Mouse (Mus musculus): Measurements from ENCODE around the gene Gm17651. TPM values are rescaled to one million over a fixed set of nuclear protein-coding genes. Genes with fewer than 3 reads are reported as not detected.

Gm17651 gene
- polyA plus RNA-seq (2021): not detected

DNA sequence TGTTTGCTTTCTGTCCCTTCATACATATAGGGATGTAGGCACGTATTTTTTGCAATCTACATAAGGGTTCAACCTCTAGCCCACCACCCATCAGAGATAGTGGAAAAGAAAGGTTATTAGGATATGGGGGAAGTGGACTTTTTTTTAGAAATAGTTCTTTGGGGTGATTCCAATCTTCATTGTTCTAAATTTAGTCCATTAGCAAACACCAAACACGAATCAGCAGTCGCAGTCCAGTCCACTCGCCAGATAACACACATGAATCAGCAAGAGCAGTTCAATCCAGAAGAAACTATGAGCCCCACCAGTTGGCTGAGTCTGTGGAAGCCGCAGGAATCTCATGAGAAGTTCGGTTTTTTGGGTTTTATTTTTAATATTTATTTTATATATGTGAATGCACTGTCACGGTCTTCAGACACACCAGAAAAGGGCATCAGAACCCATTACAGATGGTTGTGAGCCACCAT is at the start of gene Gm17651:
Gm17651 (minus strand) TSS at position 51 of the 467 bp plus-strand sequence.
- CTCF ChIA-PET: no interaction called here
- POLR2A ChIA-PET: no interaction called here
- H3K27me3 ChIP-seq: no peaks in the 10 kb centered on the region
- no peak for TF ChIP-seq CTCF (IDR thresholded peaks at IDR 0.05)
- DNase-seq (ENCODE audit: low read depth, low spot score): no peak
- in situ Hi-C loops (cut with MboI; ENCODE audit: low pct_unique_long_range_greater_than_20kb): no loop called here
- ATAC-seq: no peak

- POLR2A ChIA-PET: interaction anchor here (0.6 kb wide), 1 partner anchor 44 kb away, joined by 3 read pairs; no protein-coding TSS in a partner anchor
- CTCF ChIA-PET: no interaction called here
- no peaks in the 10 kb centered on the region for H3K27me3 ChIP-seq
- ATAC-seq (no peak), DNase-seq (ENCODE audit: low read depth, low spot score) (no peak)
- TF ChIP-seq CTCF (IDR thresholded peaks at IDR 0.05): no peak
- in situ Hi-C loops (cut with MboI; ENCODE audit: low pct_unique_long_range_greater_than_20kb): no loop called here
Measured at GRCm38 (mm10) chr3:97719116-97719515, 44.6 kb upstream of the Gm17651 start.

GRCm38 (mm10) chr3:97715922-97716321 is 41.4 kb upstream of the Gm17651 start:
- in situ Hi-C loops (cut with MboI; ENCODE audit: low pct_unique_long_range_greater_than_20kb): no loop called here
- POLR2A ChIA-PET: no interaction called here
- TF ChIP-seq CTCF (IDR thresholded peaks at IDR 0.05): no peak
- no peak for DNase-seq (ENCODE audit: low read depth, low spot score)
- H3K27me3 ChIP-seq: no peaks in the 10 kb centered on the region
- CTCF ChIA-PET: interaction anchor here (1.0 kb wide), 1 partner anchor 10 kb away, joined by 4 read pairs; no protein-coding TSS in a partner anchor
- no peak for ATAC-seq

DNA sequence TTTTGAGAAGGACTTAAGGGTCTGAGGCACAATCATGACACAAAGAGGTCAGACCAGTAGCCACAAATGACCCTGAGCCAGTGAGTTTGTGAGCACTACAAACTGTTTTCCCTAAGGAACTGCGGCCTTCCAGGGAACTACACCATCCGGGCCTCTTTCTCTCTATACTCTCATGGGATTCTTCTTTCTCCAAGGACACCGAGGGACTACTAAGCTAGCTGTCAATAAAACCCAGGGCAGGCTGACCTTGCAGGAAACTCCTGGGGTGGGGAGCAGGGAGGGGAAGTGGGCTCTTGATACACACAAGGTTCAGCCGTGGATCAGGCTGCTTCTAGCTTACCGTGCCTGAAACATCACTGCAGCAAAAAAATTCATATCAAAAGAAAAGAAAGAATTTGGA is 36.4 kb upstream of the Gm17651 start:
- ChIA-PET CTCF (interaction anchor here (0.7 to 1.2 kb wide), 3 partner anchors 18 to 79 kb away, joined by 3 read pairs; no protein-coding TSS in a partner anchor), POLR2A (no interaction called here)
- ATAC-seq (no peak), DNase-seq (ENCODE audit: low read depth, low spot score) (no peak)
- TF ChIP-seq CTCF (IDR thresholded peaks at IDR 0.05): no peak
- no peaks in the 10 kb centered on the region for H3K27me3 ChIP-seq
- in situ Hi-C loops (cut with MboI; ENCODE audit: low pct_unique_long_range_greater_than_20kb): no loop called here

DNA sequence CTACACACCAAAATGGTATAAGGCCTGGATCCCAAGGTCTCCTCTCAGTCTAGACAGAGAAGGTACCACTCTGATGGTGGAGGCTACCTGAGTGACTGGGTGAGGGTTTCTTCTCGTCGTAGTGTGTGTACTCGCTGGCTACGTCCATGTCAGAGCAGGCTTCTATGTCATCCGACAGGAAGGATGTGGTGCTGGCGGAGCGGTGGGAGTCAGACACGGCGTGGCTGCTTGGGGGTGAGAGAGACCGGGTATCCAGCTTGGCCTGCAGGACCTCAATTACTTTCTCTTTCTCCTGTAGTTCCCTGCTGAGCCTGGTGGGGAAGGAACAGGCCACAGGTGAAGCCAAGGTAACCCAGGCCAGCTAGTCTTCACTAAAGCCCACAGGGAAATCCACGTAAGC is 35.6 kb upstream of the Gm17651 start:
- POLR2A ChIA-PET: no interaction called here
- ATAC-seq: no peak
- H3K27me3 ChIP-seq: no peaks in the 10 kb centered on the region
- CTCF ChIA-PET: interaction anchor here (1.2 kb wide), 1 partner anchor 58 kb away, joined by 3 read pairs; no protein-coding TSS in a partner anchor
- DNase-seq (ENCODE audit: low read depth, low spot score): no peak
- in situ Hi-C loops (cut with MboI; ENCODE audit: low pct_unique_long_range_greater_than_20kb): no loop called here
- TF ChIP-seq CTCF (IDR thresholded peaks at IDR 0.05): no peak

DNA sequence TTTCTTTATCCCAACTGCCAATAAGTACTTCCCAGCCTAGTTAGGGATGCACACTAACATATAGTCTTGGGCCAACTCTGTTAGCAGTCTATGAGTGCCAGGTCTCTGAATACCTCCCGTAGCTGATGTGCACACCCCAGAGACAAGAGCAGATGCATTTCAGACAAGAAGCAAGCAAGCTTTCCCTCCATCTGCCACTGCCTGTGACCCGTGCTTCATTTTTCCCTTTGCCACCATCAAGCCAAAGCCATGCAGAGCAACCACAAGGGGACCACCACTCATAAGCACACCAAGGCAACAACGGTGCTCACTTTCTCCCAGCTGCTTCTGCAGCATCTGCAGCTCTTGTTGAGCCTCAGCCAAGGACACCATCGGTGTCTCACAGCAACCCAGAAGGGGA is 32.1 kb upstream of the Gm17651 start:
- H3K27me3 ChIP-seq: no peaks in the 10 kb centered on the region
- TF ChIP-seq CTCF (IDR thresholded peaks at IDR 0.05): no peak
- ATAC-seq (no peak), DNase-seq (ENCODE audit: low read depth, low spot score) (no peak)
- ChIA-PET POLR2A (interaction anchor here (0.6 kb wide), 1 partner anchor 14 kb away, joined by 4 read pairs; no protein-coding TSS in a partner anchor), CTCF (no interaction called here)
- in situ Hi-C loops (cut with MboI; ENCODE audit: low pct_unique_long_range_greater_than_20kb): no loop called here

GRCm38 (mm10) chr3:97705508-97705907 is 31.0 kb upstream of the Gm17651 start:
- ChIA-PET POLR2A (no interaction called here), CTCF (interaction anchor here (0.8 kb wide), 1 partner anchor 11 kb away, joined by 4 read pairs; no protein-coding TSS in a partner anchor)
- in situ Hi-C loops (cut with MboI; ENCODE audit: low pct_unique_long_range_greater_than_20kb): no loop called here
- DNase-seq (ENCODE audit: low read depth, low spot score) (no peak), ATAC-seq (no peak)
- no peaks in the 10 kb centered on the region for H3K27me3 ChIP-seq
- no peak for TF ChIP-seq CTCF (IDR thresholded peaks at IDR 0.05)

- no peak for ATAC-seq
- H3K27me3 ChIP-seq: no peaks in the 10 kb centered on the region
- TF ChIP-seq CTCF (IDR thresholded peaks at IDR 0.05): no peak
- no peak for DNase-seq (ENCODE audit: low read depth, low spot score)
- ChIA-PET POLR2A (interaction anchor here (0.6 to 0.7 kb wide), 2 partner anchors 34 to 628 kb away, joined by 3 read pairs; no protein-coding TSS in a partner anchor), CTCF (interaction anchor here (0.9 kb wide), 1 partner anchor 15 kb away, joined by 3 read pairs; no protein-coding TSS in a partner anchor)
- in situ Hi-C loops (cut with MboI; ENCODE audit: low pct_unique_long_range_greater_than_20kb): no loop called here
Measured at GRCm38 (mm10) chr3:97702448-97703080, 28.1 kb upstream of the Gm17651 start.

GRCm38 (mm10) chr3:97701198-97701597 is 26.7 kb upstream of the Gm17651 start:
- CTCF ChIA-PET: no interaction called here
- H3K27me3 ChIP-seq: no peaks in the 10 kb centered on the region
- no peak for TF ChIP-seq CTCF (IDR thresholded peaks at IDR 0.05)
- in situ Hi-C loops (cut with MboI; ENCODE audit: low pct_unique_long_range_greater_than_20kb): no loop called here
- DNase-seq (ENCODE audit: low read depth, low spot score) (no peak), ATAC-seq (no peak)
- POLR2A ChIA-PET: no interaction called here

- TF ChIP-seq CTCF (IDR thresholded peaks at IDR 0.05): no peak
- DNase-seq (ENCODE audit: low read depth, low spot score): no peak
- CTCF ChIA-PET: no interaction called here
- POLR2A ChIA-PET: no interaction called here
- no peak for ATAC-seq
- in situ Hi-C loops (cut with MboI; ENCODE audit: low pct_unique_long_range_greater_than_20kb): no loop called here
- H3K27me3 ChIP-seq: no peaks in the 10 kb centered on the region
Measured at GRCm38 (mm10) chr3:97699061-97699460, 24.6 kb upstream of the Gm17651 start.

GRCm38 (mm10) chr3:97697291-97697690 is 22.8 kb upstream of the Gm17651 start:
- no peaks in the 10 kb centered on the region for H3K27me3 ChIP-seq
- CTCF ChIA-PET: no interaction called here
- no peak for DNase-seq (ENCODE audit: low read depth, low spot score)
- TF ChIP-seq CTCF (IDR thresholded peaks at IDR 0.05): no peak
- no peak for ATAC-seq
- POLR2A ChIA-PET: no interaction called here
- in situ Hi-C loops (cut with MboI; ENCODE audit: low pct_unique_long_range_greater_than_20kb): no loop called here

Measured in Patski (cell line).